Mouse (Mus musculus): ENCODE measurements around the gene Ppp1r14a. TPM values are rescaled to one million over a fixed set of nuclear protein-coding genes. Genes with fewer than 3 reads are reported as not detected.

Ppp1r14a gene
- polyA plus RNA-seq (2012; rRNA removed), result 40.8 and 44.7 TPM in 2 replicates

DNA sequence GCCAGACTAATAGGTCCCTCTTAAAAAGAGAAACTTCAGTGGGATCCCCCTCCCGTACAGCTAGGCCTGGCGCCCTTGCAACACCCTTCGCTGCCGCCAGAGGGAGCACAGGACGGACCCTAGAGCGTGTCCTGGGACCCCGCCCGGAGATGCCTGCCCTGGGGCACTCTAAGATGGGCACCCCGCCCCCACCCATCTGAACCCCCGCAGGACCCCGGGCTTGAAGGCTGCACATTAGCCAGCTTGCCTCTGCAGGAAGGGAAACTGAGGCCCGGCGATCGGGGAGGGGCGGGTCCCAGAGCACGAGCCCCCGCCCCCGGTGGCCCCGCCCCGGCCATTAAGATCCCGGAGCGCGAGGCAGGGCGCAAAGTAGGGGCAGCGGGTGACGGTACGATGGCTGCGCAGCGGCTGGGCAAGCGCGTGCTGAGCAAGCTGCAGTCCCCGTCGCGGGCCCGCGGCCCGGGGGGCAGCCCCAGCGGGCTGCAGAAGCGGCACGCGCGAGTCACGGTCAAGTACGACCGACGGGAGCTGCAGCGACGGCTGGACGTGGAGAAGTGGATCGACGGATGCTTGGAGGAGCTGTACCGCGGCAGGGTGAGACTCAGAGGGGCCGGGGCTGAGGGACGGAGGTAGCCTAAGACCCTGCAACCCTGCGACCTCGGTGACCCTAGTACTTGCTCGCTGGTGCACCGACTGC lies at the start of gene Ppp1r14a:
Ppp1r14a (plus strand) TSS at position 367 of the 697 bp plus-strand sequence.
- no peaks in the 10 kb centered on the region for H3K4me1 ChIP-seq (ENCODE audit: control insufficient read depth, insufficient read depth, low read length)
- TF ChIP-seq CTCF (IDR thresholded peaks at IDR 0.05; ENCODE audit: extremely low read depth, insufficient read depth, low read length), result peak; percentile 48
- TF ChIP-seq POLR2A (IDR thresholded peaks at IDR 0.05; ENCODE audit: extremely low read depth, insufficient read depth, low read length), result no peak
- H3K27ac ChIP-seq (ENCODE audit: insufficient read depth, low read length), result peak within 1 kb of the TSS; percentile 64
- peak within 1 kb of the TSS; percentile 34 for H3K4me3 ChIP-seq (ENCODE audit: insufficient read depth, low read length)

DNA sequence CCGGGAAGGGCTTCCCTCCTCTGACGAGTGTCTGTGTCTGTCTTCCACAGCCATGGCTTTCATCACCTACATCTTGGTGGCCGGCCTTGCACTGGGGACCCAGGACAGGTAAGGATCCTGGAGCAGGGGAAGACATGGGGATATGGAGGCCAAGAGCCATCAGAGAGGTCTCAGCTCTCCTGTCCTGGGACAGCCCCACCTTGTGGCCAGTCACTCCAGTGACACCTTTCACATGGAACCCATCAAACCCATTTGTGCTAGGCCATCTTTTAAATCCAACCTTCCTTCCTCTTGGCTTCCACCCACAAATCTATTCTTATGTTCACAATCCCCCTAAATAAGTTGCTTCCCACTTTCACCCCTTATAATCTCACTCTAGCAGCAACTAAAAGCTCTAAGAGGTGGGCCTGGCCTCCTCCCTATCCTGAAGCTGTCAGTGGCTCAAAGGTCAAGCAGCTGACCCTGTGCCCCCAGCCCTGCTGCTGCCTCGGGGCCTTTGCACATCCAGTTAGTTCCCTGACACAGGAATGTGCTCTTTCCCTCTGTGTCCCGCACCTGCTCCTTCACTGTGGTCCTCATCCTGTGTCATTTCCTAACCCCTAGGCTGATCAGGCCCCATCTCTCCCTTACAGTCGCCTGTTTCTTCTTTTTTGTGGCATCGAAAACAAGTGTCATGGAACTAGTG lies 44.2 kb upstream of the Ppp1r14a start:
- Histone ChIP-seq H3K4me1 (ENCODE audit: control insufficient read depth, insufficient read depth, low read length) (no peaks in the 10 kb centered on the region), H3K27ac (ENCODE audit: insufficient read depth, low read length) (no peak overlapping the region), H3K4me3 (ENCODE audit: insufficient read depth, low read length) (no peak overlapping the region)
- TF ChIP-seq CTCF (IDR thresholded peaks at IDR 0.05; ENCODE audit: extremely low read depth, insufficient read depth, low read length) (peak; percentile 35), POLR2A (IDR thresholded peaks at IDR 0.05; ENCODE audit: extremely low read depth, insufficient read depth, low read length) (no peak)

DNA sequence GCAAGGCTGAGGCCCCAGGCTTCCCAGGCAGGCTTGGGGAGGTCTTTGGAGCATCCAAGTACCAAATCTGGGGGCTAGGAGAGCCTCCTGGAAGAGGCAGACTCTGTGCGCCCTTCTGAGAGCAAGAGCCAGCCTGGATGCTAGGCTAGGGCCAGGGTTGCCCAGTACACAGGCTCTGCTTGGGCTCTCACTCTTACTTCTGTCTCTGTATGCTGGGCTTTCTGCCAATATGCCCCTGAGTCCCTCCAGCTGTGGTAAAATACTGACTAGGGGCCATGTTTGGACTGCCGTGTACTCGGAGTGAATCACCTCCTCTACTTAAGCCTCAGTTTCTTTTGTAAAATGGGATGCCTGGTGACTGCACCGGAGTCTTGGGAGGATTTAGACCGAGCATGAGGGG lies 43.1 kb upstream of the Ppp1r14a start:
- H3K4me3 ChIP-seq (ENCODE audit: insufficient read depth, low read length), result no peak overlapping the region
- H3K27ac ChIP-seq (ENCODE audit: insufficient read depth, low read length), result no peak overlapping the region
- TF ChIP-seq POLR2A (IDR thresholded peaks at IDR 0.05; ENCODE audit: extremely low read depth, insufficient read depth, low read length) (no peak), CTCF (IDR thresholded peaks at IDR 0.05; ENCODE audit: extremely low read depth, insufficient read depth, low read length) (no peak)
- H3K4me1 ChIP-seq (ENCODE audit: control insufficient read depth, insufficient read depth, low read length), result no peaks in the 10 kb centered on the region

DNA sequence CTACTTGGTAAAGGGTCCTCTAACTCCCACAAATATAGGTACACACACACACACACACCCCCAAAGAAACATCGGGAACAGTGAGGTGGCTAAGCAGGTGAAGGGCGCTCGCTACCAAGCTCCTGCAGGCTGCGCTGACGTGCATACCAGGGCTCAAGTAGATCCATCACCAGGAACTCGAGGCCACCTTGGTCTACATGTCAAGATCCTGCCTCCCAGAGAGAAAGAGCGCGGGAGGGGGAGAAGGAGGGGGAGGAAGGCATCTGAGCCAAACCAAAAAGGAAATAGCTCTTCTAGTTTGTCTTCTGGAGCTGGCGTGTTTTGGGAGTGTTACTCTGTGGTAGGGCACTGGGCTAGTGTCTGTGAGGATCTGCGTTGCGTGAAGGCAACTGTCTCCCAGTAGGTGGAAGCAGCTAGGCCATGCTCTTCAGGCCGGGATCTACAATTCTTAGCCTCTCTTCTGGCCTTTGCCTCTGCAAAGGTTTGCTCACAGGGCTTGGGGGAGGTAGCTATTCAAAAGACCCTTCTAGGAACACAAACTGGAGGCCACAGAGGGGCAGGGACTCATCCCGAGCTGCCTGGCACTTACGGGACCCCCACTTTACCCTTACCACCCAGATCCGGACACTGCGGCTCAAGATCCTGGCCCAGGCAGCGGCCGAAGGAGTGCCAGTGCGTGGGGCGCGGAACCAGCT lies 42.3 kb upstream of the Ppp1r14a start:
- Histone ChIP-seq H3K4me1 (ENCODE audit: control insufficient read depth, insufficient read depth, low read length) (no peaks in the 10 kb centered on the region), H3K27ac (ENCODE audit: insufficient read depth, low read length) (no peak overlapping the region), H3K4me3 (ENCODE audit: insufficient read depth, low read length) (no peak overlapping the region)
- TF ChIP-seq CTCF (IDR thresholded peaks at IDR 0.05; ENCODE audit: extremely low read depth, insufficient read depth, low read length), result no peak
- no peak for TF ChIP-seq POLR2A (IDR thresholded peaks at IDR 0.05; ENCODE audit: extremely low read depth, insufficient read depth, low read length)

DNA sequence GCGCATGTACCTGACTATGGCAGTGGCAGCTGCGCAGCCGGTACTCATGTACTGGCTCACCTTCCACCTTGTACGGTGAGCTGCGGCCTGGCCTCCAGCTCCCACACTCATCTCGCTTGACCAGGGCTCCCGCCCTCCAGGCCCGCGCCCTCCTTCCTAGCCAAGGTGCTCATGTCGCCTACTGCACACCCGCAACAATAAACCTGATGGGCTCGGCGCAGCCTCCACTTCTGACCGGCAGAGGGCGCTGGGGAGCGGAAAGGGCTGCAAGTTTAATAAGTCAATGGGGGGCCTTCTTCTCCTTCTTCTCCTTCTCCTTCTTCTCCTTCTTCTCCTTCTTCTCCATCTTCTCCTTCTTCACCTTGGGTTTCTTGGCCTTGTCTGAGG lies 41.8 kb upstream of the Ppp1r14a start:
- Histone ChIP-seq H3K27ac (ENCODE audit: insufficient read depth, low read length) (no peak overlapping the region), H3K4me3 (ENCODE audit: insufficient read depth, low read length) (no peak overlapping the region), H3K4me1 (ENCODE audit: control insufficient read depth, insufficient read depth, low read length) (no peaks in the 10 kb centered on the region)
- TF ChIP-seq CTCF (IDR thresholded peaks at IDR 0.05; ENCODE audit: extremely low read depth, insufficient read depth, low read length) (peak; percentile 67), POLR2A (IDR thresholded peaks at IDR 0.05; ENCODE audit: extremely low read depth, insufficient read depth, low read length) (no peak)

DNA sequence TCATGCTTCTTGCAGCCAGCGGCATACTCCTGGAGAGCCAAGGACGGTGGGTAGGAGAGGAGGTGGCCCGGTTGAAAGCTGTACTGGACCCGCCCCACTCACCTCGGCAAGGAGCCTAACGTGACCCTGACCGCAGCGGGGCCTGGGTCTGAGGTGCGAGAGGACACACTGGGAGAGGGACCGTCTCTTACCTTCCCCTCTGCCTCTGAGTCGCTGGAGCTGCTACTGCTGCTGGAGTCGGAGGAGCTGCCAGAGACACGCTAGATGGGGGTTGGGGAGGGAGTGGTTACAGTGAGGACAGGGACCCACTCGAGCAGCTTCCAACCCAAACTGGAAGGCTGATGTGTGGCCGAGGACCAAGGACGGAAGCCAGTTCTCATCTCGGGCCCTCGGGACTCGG lies 41.4 kb upstream of the Ppp1r14a start:
- no peaks in the 10 kb centered on the region for H3K4me1 ChIP-seq (ENCODE audit: control insufficient read depth, insufficient read depth, low read length)
- no peak for TF ChIP-seq POLR2A (IDR thresholded peaks at IDR 0.05; ENCODE audit: extremely low read depth, insufficient read depth, low read length)
- no peak for TF ChIP-seq CTCF (IDR thresholded peaks at IDR 0.05; ENCODE audit: extremely low read depth, insufficient read depth, low read length)
- H3K27ac ChIP-seq (ENCODE audit: insufficient read depth, low read length), result no peak overlapping the region
- no peak overlapping the region for H3K4me3 ChIP-seq (ENCODE audit: insufficient read depth, low read length)

DNA sequence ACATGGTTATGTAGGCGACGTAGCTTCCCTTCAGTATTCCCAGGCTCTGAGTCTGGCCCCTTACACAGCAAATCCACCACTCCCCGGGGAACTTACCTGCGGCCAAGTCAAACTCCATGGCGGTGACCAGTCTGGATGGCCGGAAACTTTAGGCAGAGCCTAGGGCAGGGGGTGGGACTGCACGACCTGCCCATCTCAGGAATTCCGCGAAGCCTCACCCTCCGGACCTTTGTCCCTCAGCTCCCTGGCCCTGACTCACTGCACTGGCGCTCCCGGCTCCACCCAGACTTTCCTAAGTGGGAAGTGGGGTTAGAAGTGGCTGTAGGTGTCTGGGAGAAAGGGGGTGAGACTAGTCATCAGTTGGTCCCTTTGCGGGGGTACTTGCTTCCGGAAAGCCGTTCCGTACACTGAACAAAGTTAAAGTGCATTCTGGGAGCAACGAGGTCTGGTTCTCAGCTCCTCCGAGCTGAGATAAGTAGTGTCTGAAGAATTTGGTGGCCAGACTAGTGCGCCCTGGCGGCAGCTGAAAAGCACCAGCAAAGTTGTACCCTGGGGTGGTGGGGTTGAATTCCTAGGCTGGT lies 40.8 kb upstream of the Ppp1r14a start, which contains the start of gene 2200002D01Rik:
2200002D01Rik (minus strand) TSS at position 206 of the 581 bp plus-strand sequence.
- no peaks in the 10 kb centered on the region for H3K4me1 ChIP-seq (ENCODE audit: control insufficient read depth, insufficient read depth, low read length)
- H3K27ac ChIP-seq (ENCODE audit: insufficient read depth, low read length), result no peak within 1 kb of the TSS
- TF ChIP-seq POLR2A (IDR thresholded peaks at IDR 0.05; ENCODE audit: extremely low read depth, insufficient read depth, low read length) (no peak), CTCF (IDR thresholded peaks at IDR 0.05; ENCODE audit: extremely low read depth, insufficient read depth, low read length) (no peak)
- H3K4me3 ChIP-seq (ENCODE audit: insufficient read depth, low read length), result no peak within 1 kb of the TSS

DNA sequence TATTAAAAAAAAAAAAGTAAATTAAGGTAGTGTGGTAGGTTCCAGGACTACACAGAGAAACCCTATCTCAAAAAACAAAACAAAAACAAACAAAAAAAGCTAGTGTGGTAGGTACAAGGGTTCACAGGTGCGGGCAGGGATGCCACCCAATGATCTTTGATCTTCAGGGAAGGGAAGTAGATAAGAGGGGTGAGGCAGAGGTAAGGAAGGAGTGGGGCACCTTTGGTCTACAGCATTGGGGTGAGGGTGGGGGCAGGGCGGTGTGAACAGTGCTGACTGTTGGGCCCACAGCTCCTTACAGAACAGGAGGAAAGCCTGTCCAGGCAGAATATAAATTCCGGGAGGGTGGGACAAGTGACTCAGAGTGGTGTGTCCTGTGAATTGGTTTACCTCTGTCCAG lies 37.9 kb upstream of the Ppp1r14a start:
- Histone ChIP-seq H3K4me3 (ENCODE audit: insufficient read depth, low read length) (no peak overlapping the region), H3K27ac (ENCODE audit: insufficient read depth, low read length) (no peak overlapping the region), H3K4me1 (ENCODE audit: control insufficient read depth, insufficient read depth, low read length) (no peaks in the 10 kb centered on the region)
- no peak for TF ChIP-seq POLR2A (IDR thresholded peaks at IDR 0.05; ENCODE audit: extremely low read depth, insufficient read depth, low read length)
- no peak for TF ChIP-seq CTCF (IDR thresholded peaks at IDR 0.05; ENCODE audit: extremely low read depth, insufficient read depth, low read length)

DNA sequence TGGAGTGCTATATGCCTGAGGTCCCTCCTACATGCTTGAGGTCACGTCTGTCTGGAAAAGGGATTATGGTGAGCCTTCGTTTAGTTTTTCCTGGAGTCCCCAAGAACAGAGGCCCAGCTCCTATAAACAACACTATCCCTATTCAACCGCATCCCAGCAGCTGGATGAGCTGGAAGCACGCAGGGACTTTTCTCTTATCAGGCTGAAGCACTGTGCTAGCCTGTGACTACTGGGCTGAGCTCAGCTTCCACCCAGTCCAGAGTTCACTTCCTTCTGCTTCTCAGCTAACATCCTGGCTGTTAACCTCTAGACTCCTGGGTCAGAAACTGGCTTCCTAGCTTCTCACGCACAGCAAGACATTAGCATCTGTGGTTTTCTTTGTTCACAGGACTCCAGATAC lies 35.3 kb upstream of the Ppp1r14a start:
- TF ChIP-seq POLR2A (IDR thresholded peaks at IDR 0.05; ENCODE audit: extremely low read depth, insufficient read depth, low read length) (no peak), CTCF (IDR thresholded peaks at IDR 0.05; ENCODE audit: extremely low read depth, insufficient read depth, low read length) (no peak)
- Histone ChIP-seq H3K4me1 (ENCODE audit: control insufficient read depth, insufficient read depth, low read length) (no peaks in the 10 kb centered on the region), H3K27ac (ENCODE audit: insufficient read depth, low read length) (no peak overlapping the region), H3K4me3 (ENCODE audit: insufficient read depth, low read length) (no peak overlapping the region)

Data from cortical plate, adult 2 months (tissue).